Comparison of ENCODE assay signal across 8 mouse cellular contexts in genomic region chr16:18811468-18812384, GRCm38 (mm10). TPM values are rescaled to one million over a fixed set of nuclear protein-coding genes. Genes with fewer than 3 reads are reported as not detected.
DNase-seq lines count a peak whose midpoint lies in the region; ATAC-seq and TF ChIP-seq lines count a peak whose summit lies in the region.

Ufd1 (plus strand) TSS chr16:18811779.
Cdc45 (minus strand) TSS chr16:18811987.

- 0 out of 2 replicates have a peak, but pooled peaks have one; percentile 9 for TF ChIP-seq POLR2A in brain, embryonic 14.5 days (IDR thresholded peaks at IDR 0.05; ENCODE audit: borderline replicate concordance, extremely low read depth, insufficient read depth, insufficient read length, poor library complexity, severe bottlenecking)
- no peak for TF ChIP-seq POLR2A in liver, adult 2 months (IDR thresholded peaks at IDR 0.05; ENCODE audit: extremely low read depth, insufficient read depth, low read length)
- TF ChIP-seq POLR2A in myocyte (IDR thresholded peaks at IDR 0.05; ENCODE audit: insufficient read length, low read depth): peak; percentile 65

- peak; percentile 93 for ATAC-seq in heart, embryonic 11.5 days (replicated peaks; ENCODE audit: insufficient number of reproducible peaks, low FRiP score, low TSS enrichment)
- ATAC-seq in kidney, embryonic 16.5 days (ENCODE audit: low FRiP score, low TSS enrichment): peak; percentile 96

- peak; percentile 99 for DNase-seq in brain, embryonic 14.5 days (ENCODE audit: low read depth)
- DNase-seq in liver, adult 2 months (ENCODE audit: extremely low read depth, low read depth, low spot score): peak; percentile 97
- peak; percentile 96 for DNase-seq in splenic B cell, adult 2 months (ENCODE audit: low read depth, low spot score)

- H3K27me3 ChIP-seq in C2C12 (ENCODE audit: control insufficient read depth, insufficient read depth, insufficient read length) (no peaks in the 10 kb centered on the region), myocyte (ENCODE audit: control insufficient read depth, insufficient read depth, insufficient read length) (no peaks in the 10 kb centered on the region)
- no peaks in the 10 kb centered on the region for H3K27me3 ChIP-seq in erythroblast, embryonic 14.5 days (ENCODE audit: control insufficient read depth)
- no peaks in the 10 kb centered on the region for H3K27me3 ChIP-seq in heart, embryonic 11.5 days (ENCODE audit: control insufficient read depth, insufficient read depth, low read length)
- H3K27me3 ChIP-seq in kidney, embryonic 16.5 days (ENCODE audit: insufficient read depth, low read length): no peaks in the 10 kb centered on the region
- H3K27me3 ChIP-seq in liver, adult 2 months (ENCODE audit: control insufficient read depth, insufficient read depth, low read length): no peaks in the 10 kb centered on the region
- no peaks in the 10 kb centered on the region for H3K27me3 ChIP-seq in splenic B cell, adult 2 months (ENCODE audit: control insufficient read depth, insufficient read depth, low read length, poor library complexity, severe bottlenecking)

- peak within 1 kb of the TSS; percentile 95 for H3K4me2 ChIP-seq in heart, embryonic 11.5 days
- H3K4me2 ChIP-seq in kidney, embryonic 16.5 days (replicated peaks; ENCODE audit: low read depth, low read length): peak within 1 kb of the TSS; percentile 88
- peak within 1 kb of the TSS; percentile 92 for H3K4me2 ChIP-seq in myocyte (ENCODE audit: low read depth)

- H3K79me3 ChIP-seq in C2C12 (ENCODE audit: low read depth): peaks cover 38% of the 10 kb centered on the region

- peaks cover 53% of the 10 kb centered on the region for H3K4me1 ChIP-seq in erythroblast, embryonic 14.5 days (ENCODE audit: control insufficient read depth)
- H3K4me1 ChIP-seq in heart, embryonic 11.5 days (ENCODE audit: control insufficient read depth, insufficient read depth, low read length): peaks cover 7% of the 10 kb centered on the region
- H3K4me1 ChIP-seq in kidney, embryonic 16.5 days (ENCODE audit: insufficient read depth, low read length): peaks cover 16% of the 10 kb centered on the region
- H3K4me1 ChIP-seq in liver, adult 2 months (ENCODE audit: control insufficient read depth, insufficient read depth, low read length): peaks cover 7% of the 10 kb centered on the region

- peak within 1 kb of the TSS; percentile 78 for H3ac ChIP-seq in C2C12 (ENCODE audit: control insufficient read depth, insufficient read length, low read depth)
- peak within 1 kb of the TSS; percentile 75 for H3ac ChIP-seq in myocyte (ENCODE audit: control insufficient read depth, insufficient read length)

- H3K4me3 ChIP-seq in C2C12 (ENCODE audit: insufficient read depth, poor library complexity, severe bottlenecking) (peak within 1 kb of the TSS; percentile 86), myocyte (peak within 1 kb of the TSS; percentile 93)
- H3K4me3 ChIP-seq in erythroblast, embryonic 14.5 days (replicated peaks): peak within 1 kb of the TSS; percentile 79
- peak within 1 kb of the TSS; percentile 90 for H3K4me3 ChIP-seq in heart, embryonic 11.5 days (ENCODE audit: low read depth, low read length)
- H3K4me3 ChIP-seq in kidney, embryonic 16.5 days (ENCODE audit: low read length): peak within 1 kb of the TSS; percentile 87
- peak within 1 kb of the TSS; percentile 86 for H3K4me3 ChIP-seq in liver, adult 2 months (ENCODE audit: insufficient read depth, low read depth, low read length)

- peak within 1 kb of the TSS; percentile 63 for H3K27ac ChIP-seq in heart, embryonic 11.5 days (ENCODE audit: low read depth, low read length)
- H3K27ac ChIP-seq in kidney, embryonic 16.5 days (ENCODE audit: low read length): peak within 1 kb of the TSS; percentile 81
- H3K27ac ChIP-seq in liver, adult 2 months (replicated peaks; ENCODE audit: insufficient read depth, low read depth, low read length): peak within 1 kb of the TSS; percentile 72

- H3K36me3 ChIP-seq in C2C12 (ENCODE audit: control insufficient read depth, insufficient read depth) (peaks cover 51% of the 10 kb centered on the region), myocyte (ENCODE audit: control insufficient read depth, insufficient read depth) (peaks cover 13% of the 10 kb centered on the region)
- peaks cover 71% of the 10 kb centered on the region for H3K36me3 ChIP-seq in erythroblast, embryonic 14.5 days (ENCODE audit: control insufficient read depth)
- peaks cover 16% of the 10 kb centered on the region for H3K36me3 ChIP-seq in heart, embryonic 11.5 days (ENCODE audit: control insufficient read depth, insufficient read depth, low read length)
- H3K36me3 ChIP-seq in kidney, embryonic 16.5 days (ENCODE audit: insufficient read depth, low read length): peaks cover 30% of the 10 kb centered on the region
- H3K36me3 ChIP-seq in liver, adult 2 months (ENCODE audit: control insufficient read depth, insufficient read depth, low read length): peaks cover 16% of the 10 kb centered on the region; the same call in 1 of the 2 replicates
- no peaks in the 10 kb centered on the region for H3K36me3 ChIP-seq in splenic B cell, adult 2 months (ENCODE audit: control insufficient read depth, insufficient read depth, low read length, poor library complexity, severe bottlenecking)

- no peak for TF ChIP-seq CTCF in C2C12 (IDR thresholded peaks at IDR 0.05; ENCODE audit: control insufficient read depth, insufficient read depth, insufficient read length)
- no peak for TF ChIP-seq CTCF in brain, embryonic 14.5 days (IDR thresholded peaks at IDR 0.05; ENCODE audit: borderline replicate concordance, extremely low read depth, insufficient read depth, insufficient read length)
- TF ChIP-seq CTCF in liver, adult 2 months (IDR thresholded peaks at IDR 0.05; ENCODE audit: low read depth, low read length): no peak

- under 1% methylated on average over 42 of the region's 42 CpGs for WGBS in heart, embryonic 11.5 days (ENCODE audit: insufficient replicate concordance)
- WGBS in kidney, embryonic 16.5 days: under 1% methylated on average over 42 of the region's 42 CpGs
- WGBS in liver, adult 2 months: under 1% methylated on average over 42 of the region's 42 CpGs

- no peaks in the 10 kb centered on the region for H3K9me3 ChIP-seq in erythroblast, embryonic 14.5 days (ENCODE audit: control insufficient read depth, low read length)
- no peaks in the 10 kb centered on the region for H3K9me3 ChIP-seq in heart, embryonic 11.5 days (replicated peaks; ENCODE audit: control insufficient read depth, low read length)
- H3K9me3 ChIP-seq in kidney, embryonic 16.5 days (ENCODE audit: low read length): no peaks in the 10 kb centered on the region

- peak within 1 kb of the TSS; percentile 95 for H3K9ac ChIP-seq in heart, embryonic 11.5 days (ENCODE audit: low read depth, low read length)
- H3K9ac ChIP-seq in kidney, embryonic 16.5 days (replicated peaks; ENCODE audit: low read length): peak within 1 kb of the TSS; percentile 91
- H3K9ac ChIP-seq in liver, adult 2 months (ENCODE audit: low read depth, low read length): peak within 1 kb of the TSS; percentile 95

- H3K79me2 ChIP-seq in C2C12 (ENCODE audit: control insufficient read depth, insufficient read depth): peaks cover 63% of the 10 kb centered on the region
- H3K79me2 ChIP-seq in liver, adult 2 months (ENCODE audit: control insufficient read depth, insufficient read depth, low read length): peaks cover 8% of the 10 kb centered on the region; the same call in 1 of the 2 replicates
- peaks cover 33% of the 10 kb centered on the region for H3K79me2 ChIP-seq in myocyte (ENCODE audit: control insufficient read depth, insufficient read depth)

TF ChIP-seq in C2C12, 6 proteins besides CTCF, POLR2A, EP300 and RAD21:
- TF ChIP-seq MYOD1 (IDR thresholded peaks at IDR 0.05; ENCODE audit: control insufficient read depth, insufficient read length, low read depth) (no peak), MAX (IDR thresholded peaks at IDR 0.05) (peak; percentile 30), CEBPB (IDR thresholded peaks at IDR 0.05; ENCODE audit: low read depth) (no peak)

TF ChIP-seq in myocyte, 11 proteins besides CTCF, POLR2A, EP300 and RAD21:
- TF ChIP-seq MAX (IDR thresholded peaks at IDR 0.05; ENCODE audit: low read depth): no peak
- TF ChIP-seq MYOG (IDR thresholded peaks at IDR 0.05; ENCODE audit: control insufficient read depth in 1 of 3, insufficient read depth in 1 of 3, insufficient read length in 2 of 3, low read depth in 2 of 3): no peak
- peak; percentile 51 for TF ChIP-seq POLR2AphosphoS2 (IDR thresholded peaks at IDR 0.05; ENCODE audit: insufficient read length, low read depth)
- TF ChIP-seq E2F4 (IDR thresholded peaks at IDR 0.05; ENCODE audit: insufficient read depth): peak; percentile 70
- no peak for TF ChIP-seq TCF12 (IDR thresholded peaks at IDR 0.05; ENCODE audit: insufficient read depth, poor library complexity, severe bottlenecking)
- TF ChIP-seq REST (IDR thresholded peaks at IDR 0.05; ENCODE audit: insufficient read depth, insufficient read length): no peak
- TF ChIP-seq MYOD1 (IDR thresholded peaks at IDR 0.05; ENCODE audit: control insufficient read depth in 1 of 3, insufficient read length in 2 of 3, low read depth in 2 of 3): no peak
- TF ChIP-seq CEBPB (IDR thresholded peaks at IDR 0.05; ENCODE audit: insufficient read depth, poor library complexity, severe bottlenecking): no peak
- no peak for TF ChIP-seq TCF3 (IDR thresholded peaks at IDR 0.05; ENCODE audit: insufficient read length, low read depth)
- TF ChIP-seq USF1 (IDR thresholded peaks at IDR 0.05; ENCODE audit: low read depth): no peak
- TF ChIP-seq SRF (IDR thresholded peaks at IDR 0.05; ENCODE audit: control insufficient read depth, insufficient read length, low read depth): no peak

RNA-seq across cellular contexts. Expression of gene Ufd1, which starts in this region (rescaled TPM):
- polyA plus RNA-seq in C2C12 (2012; fragmentation: generic; extraction: Trizol) (35.5 TPM), myocyte (2012; fragmentation: generic; extraction: Trizol) (32.0 TPM)
- 64.1 and 68.2 TPM in 2 replicates for polyA plus RNA-seq in brain, embryonic 14.5 days (2012; rRNA removed)
- polyA plus RNA-seq in erythroblast, embryonic 14.5 days (2012): 2.0 and 2.8 TPM in 2 replicates
- 63.6 and 70.5 TPM in 2 replicates for polyA plus RNA-seq in heart, embryonic 11.5 days (2014; fragmentation: Nextera tagmentation; extraction: Ambion mirVana)
- polyA plus RNA-seq in kidney, embryonic 16.5 days (2015; fragmentation: Nextera tagmentation; extraction: Ambion mirVana): 83.0 and 89.8 TPM in 2 replicates
- total RNA-seq in liver, adult 2 months (2014; rRNA removed): 31.5 and 35.3 TPM in 2 replicates
- polyA plus RNA-seq in liver, adult 2 months (2012; rRNA removed): 15.4 and 20.5 TPM in 2 replicates

RNA-seq across cellular contexts. Expression of gene Cdc45, which starts in this region (rescaled TPM):
- 52.1 TPM for polyA plus RNA-seq in C2C12 (2012; fragmentation: generic; extraction: Trizol)
- 17.7 and 34.0 TPM in 2 replicates for polyA plus RNA-seq in brain, embryonic 14.5 days (2012; rRNA removed)
- polyA plus RNA-seq in erythroblast, embryonic 14.5 days (2012): 4.8 and 5.3 TPM in 2 replicates
- polyA plus RNA-seq in heart, embryonic 11.5 days (2014; fragmentation: Nextera tagmentation; extraction: Ambion mirVana): 39.7 and 41.5 TPM in 2 replicates
- 52.1 and 53.1 TPM in 2 replicates for polyA plus RNA-seq in kidney, embryonic 16.5 days (2015; fragmentation: Nextera tagmentation; extraction: Ambion mirVana)
- 0.83 and 2.1 TPM in 2 replicates for total RNA-seq in liver, adult 2 months (2014; rRNA removed)
- 1.3 and 1.4 TPM in 2 replicates for polyA plus RNA-seq in liver, adult 2 months (2012; rRNA removed)
- 13.6 TPM for polyA plus RNA-seq in myocyte (2012; fragmentation: generic; extraction: Trizol)

Comparison
In these comparisons a context has a peak if more than half of its experiments do, and no peak if none do; other contexts are left out.
1. Peak in every context shown above with its lines: DNase-seq, ATAC-seq, H3K4me3 ChIP-seq and H3K27ac ChIP-seq.